Mouse (Mus musculus): ENCODE results near the gene Gm9733. TPM values are rescaled to one million over a fixed set of nuclear protein-coding genes. Genes with fewer than 3 reads are reported as not detected.

The Gm9733 gene
- total and polyA plus RNA-seq, 2 experiments from 2014 or later = not detected

DNA sequence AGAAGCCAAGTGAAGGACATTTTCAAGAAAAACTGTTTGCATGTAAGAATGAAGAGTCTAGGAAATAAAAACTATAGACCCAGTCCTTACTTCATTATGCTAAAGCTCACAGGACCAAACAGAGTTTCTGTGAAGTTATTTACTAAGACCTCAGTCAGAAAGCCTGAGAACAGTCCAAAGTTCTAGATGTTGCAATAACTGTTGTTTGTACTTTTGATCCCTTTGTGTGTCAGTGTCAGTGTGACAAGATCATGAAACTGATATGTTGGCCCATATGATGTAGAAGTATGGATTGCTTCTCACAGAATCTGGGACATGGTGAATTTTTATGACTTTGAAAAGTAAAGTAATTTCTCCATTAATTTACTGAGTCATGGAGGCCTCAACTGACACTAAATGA is 2.6 kb downstream of the Gm9733 start:
- Histone ChIP-seq H3K9me3 (ENCODE audit: low read length) (no peaks in the 10 kb centered on the region), H3K4me1 (ENCODE audit: insufficient read depth, low read length) (no peaks in the 10 kb centered on the region), H3K4me2 (ENCODE audit: low read depth, low read length) (no peak overlapping the region), H3K9ac (replicated peaks; ENCODE audit: low read length) (no peak overlapping the region), H3K27ac (no peak overlapping the region), H3K27me3 (ENCODE audit: insufficient read depth, low read length) (no peaks in the 10 kb centered on the region), H3K36me3 (ENCODE audit: insufficient read depth, low read length) (no peaks in the 10 kb centered on the region), H3K4me3 (ENCODE audit: low read length) (no peak overlapping the region)
- no peak for TF ChIP-seq CTCF (IDR thresholded peaks at IDR 0.05; ENCODE audit: low read depth)
- no peak for ATAC-seq
- no peak for DNase-seq (ENCODE audit: low spot score)

GRCm38 (mm10) chr3:15284424-15285328 is 47.4 kb downstream of the Gm9733 start:
- H3K27me3 ChIP-seq (ENCODE audit: insufficient read depth, low read length) = no peaks in the 10 kb centered on the region

DNA sequence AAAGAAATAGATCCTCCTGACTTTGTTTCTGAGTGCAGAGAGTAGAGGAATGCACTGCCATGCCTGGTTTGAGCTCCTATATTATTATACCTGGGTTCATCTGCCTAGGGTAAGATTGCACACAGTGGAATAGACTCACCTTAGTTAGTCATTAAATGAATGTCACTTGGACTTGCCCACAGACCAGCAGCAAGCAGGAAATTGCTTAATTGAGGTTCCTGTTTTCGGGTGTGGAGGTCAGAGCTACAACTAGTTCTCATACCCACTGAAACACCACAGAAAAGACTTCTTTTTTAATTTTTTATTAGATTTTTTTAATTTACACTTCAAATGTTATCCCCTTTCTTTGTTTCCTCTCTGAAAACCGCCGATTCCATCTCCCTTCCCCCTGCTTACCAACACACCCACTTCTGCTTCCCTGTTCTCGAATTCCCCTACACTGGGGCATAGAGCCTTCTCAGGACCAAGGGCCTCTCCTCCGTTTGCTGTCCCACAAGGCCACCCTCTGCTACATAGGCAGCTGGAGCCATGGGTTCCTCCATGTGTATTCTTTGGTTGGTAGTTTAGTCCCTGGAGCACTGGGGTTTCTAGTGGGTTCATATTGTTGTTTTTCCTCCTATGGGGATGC is 56.1 kb downstream of the Gm9733 start:
- Histone ChIP-seq H3K4me3 (ENCODE audit: low read length) (no peak overlapping the region), H3K27ac (no peak overlapping the region), H3K4me1 (ENCODE audit: insufficient read depth, low read length) (no peaks in the 10 kb centered on the region), H3K4me2 (ENCODE audit: low read depth, low read length) (no peak overlapping the region), H3K9ac (replicated peaks; ENCODE audit: low read length) (no peak overlapping the region), H3K27me3 (ENCODE audit: insufficient read depth, low read length) (no peaks in the 10 kb centered on the region), H3K9me3 (ENCODE audit: low read length) (no peaks in the 10 kb centered on the region), H3K36me3 (ENCODE audit: insufficient read depth, low read length) (no peaks in the 10 kb centered on the region)
- ATAC-seq (no peak), DNase-seq (ENCODE audit: low spot score) (no peak)
- no peak for TF ChIP-seq CTCF (IDR thresholded peaks at IDR 0.05; ENCODE audit: low read depth)
- WGBS = 88% methylated on average over 5 of the region's 5 CpGs

More at GRCm38 (mm10) chr3:15284424-15285328, 47.4 kb downstream of the Gm9733 start:
- H3K36me3 ChIP-seq (ENCODE audit: insufficient read depth, low read length) = no peaks in the 10 kb centered on the region
- H3K4me1 ChIP-seq (ENCODE audit: insufficient read depth, low read length) = no peaks in the 10 kb centered on the region
- TF ChIP-seq CTCF (IDR thresholded peaks at IDR 0.05; ENCODE audit: low read depth) = no peak
- no peak overlapping the region for H3K4me2 ChIP-seq (ENCODE audit: low read depth, low read length)
- H3K4me3 ChIP-seq (ENCODE audit: low read length) = no peak overlapping the region
- 86% methylated on average over 6 of the region's 6 CpGs for WGBS
- no peak for DNase-seq (ENCODE audit: low spot score)
- no peak overlapping the region for H3K27ac ChIP-seq
- no peaks in the 10 kb centered on the region for H3K9me3 ChIP-seq (ENCODE audit: low read length)
- H3K9ac ChIP-seq (replicated peaks; ENCODE audit: low read length) = no peak overlapping the region
- ATAC-seq = no peak

GRCm38 (mm10) chr3:15264450-15264849 is 67.7 kb downstream of the Gm9733 start:
- TF ChIP-seq CTCF (IDR thresholded peaks at IDR 0.05; ENCODE audit: low read depth) = peak; percentile 71
- no peak overlapping the region for H3K4me3 ChIP-seq (ENCODE audit: low read length)
- DNase-seq (ENCODE audit: low spot score) = peak; percentile 67
- ATAC-seq = no peak
- H3K27me3 ChIP-seq (ENCODE audit: insufficient read depth, low read length) = no peaks in the 10 kb centered on the region
- no peaks in the 10 kb centered on the region for H3K36me3 ChIP-seq (ENCODE audit: insufficient read depth, low read length)
- no peaks in the 10 kb centered on the region for H3K4me1 ChIP-seq (ENCODE audit: insufficient read depth, low read length)
- no peak overlapping the region for H3K4me2 ChIP-seq (ENCODE audit: low read depth, low read length)
- no peak overlapping the region for H3K27ac ChIP-seq
- 10% methylated on average over 3 of the region's 3 CpGs for WGBS
- H3K9ac ChIP-seq (replicated peaks; ENCODE audit: low read length) = no peak overlapping the region
- H3K9me3 ChIP-seq (ENCODE audit: low read length) = no peaks in the 10 kb centered on the region

DNA sequence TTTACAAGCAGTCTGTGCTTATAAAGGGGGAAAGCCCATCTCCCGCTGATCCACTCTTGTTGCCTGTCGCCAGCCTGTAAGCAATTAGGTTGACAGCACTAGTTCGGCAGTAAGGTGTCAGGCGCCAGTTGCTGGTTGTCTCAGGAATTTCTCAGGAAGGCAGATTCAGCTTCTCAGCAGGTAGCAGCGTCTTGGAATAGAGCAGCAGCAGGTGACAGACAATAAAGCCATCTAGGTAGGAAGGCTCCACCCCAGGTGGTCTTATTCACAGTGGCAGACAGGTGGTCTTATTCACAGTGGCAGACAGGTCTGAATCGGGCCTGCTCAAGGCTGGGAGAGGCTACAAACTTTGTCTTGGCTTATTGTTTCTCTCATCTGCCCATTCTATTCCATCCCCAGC is 76.4 kb downstream of the Gm9733 start:
- Histone ChIP-seq H3K4me3 (ENCODE audit: low read length) (no peak overlapping the region), H3K27ac (no peak overlapping the region), H3K9me3 (ENCODE audit: low read length) (no peaks in the 10 kb centered on the region), H3K4me2 (ENCODE audit: low read depth, low read length) (no peak overlapping the region), H3K36me3 (ENCODE audit: insufficient read depth, low read length) (no peaks in the 10 kb centered on the region), H3K27me3 (ENCODE audit: insufficient read depth, low read length) (no peaks in the 10 kb centered on the region), H3K4me1 (ENCODE audit: insufficient read depth, low read length) (no peaks in the 10 kb centered on the region), H3K9ac (replicated peaks; ENCODE audit: low read length) (no peak overlapping the region)
- 69% methylated on average over 6 of the region's 6 CpGs for WGBS
- TF ChIP-seq CTCF (IDR thresholded peaks at IDR 0.05; ENCODE audit: low read depth) = no peak
- ATAC-seq = no peak
- DNase-seq (ENCODE audit: low spot score) = no peak

Other genes starting within 250 kb of the Gm9733 start
- gene Sirpb1a, start 94.2 kb upstream of the Gm9733 start, total RNA-seq (2014; rRNA removed) = not detected in 2 replicates
- gene Sirpb1a, start 94.2 kb upstream of the Gm9733 start, polyA plus RNA-seq (2015; fragmentation: Nextera tagmentation; extraction: Ambion mirVana) = not detected in 2 replicates
- not detected in 2 replicates for gene Sirpb1b, start 242.8 kb upstream of the Gm9733 start, total RNA-seq (2014; rRNA removed)
- 0.10 TPM in 1 of 2 replicates, not detected in the other for gene Sirpb1b, start 242.8 kb upstream of the Gm9733 start, polyA plus RNA-seq (2015; fragmentation: Nextera tagmentation; extraction: Ambion mirVana)